Comparison of ENCODE assay signal across 20 mouse cellular contexts in the genomic region with DNA sequence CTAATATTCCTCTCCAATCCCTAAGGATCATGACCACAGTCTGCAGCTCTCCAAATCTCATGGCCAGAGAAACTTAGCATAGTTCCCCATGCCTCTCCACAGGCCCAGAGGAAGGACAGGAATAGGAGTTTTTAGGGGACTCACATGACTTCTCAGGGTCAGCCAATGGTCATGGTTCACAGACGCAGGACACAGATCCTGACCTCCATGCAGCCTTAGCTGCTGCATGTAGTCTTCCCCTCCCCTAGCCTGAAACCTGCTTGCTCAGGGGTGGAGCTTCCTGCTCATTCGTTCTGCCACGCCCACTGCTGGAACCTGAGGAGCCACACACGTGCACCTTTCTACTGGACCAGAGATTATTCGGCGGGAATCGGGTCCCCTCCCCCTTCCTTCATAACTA. TPM values are rescaled to one million over a fixed set of nuclear protein-coding genes. Genes with fewer than 3 reads are reported as not detected.
"Had no signal": no experiment of that assay in that cellular context is flagged by ENCODE, and none has a peak within 500 bp of the region (broad histone marks: within the 10 kb centered on the region; RNA-seq: fewer than 3 reads in every experiment).

No protein-coding gene starts in this region.

RNA-seq across cellular contexts. Expression of gene Gm7358, which starts 34.8 kb away (rescaled TPM):
- total RNA-seq: layer of hippocampus, adult 2 months; layer of hippocampus, postnatal 25 days; left cerebral cortex, adult 18-20 months; left cerebral cortex, postnatal 25 days; monocyte, adult 5-6 weeks; neutrophil, adult 5-6 weeks had no signal
- polyA plus RNA-seq: intestine, postnatal 0 days; kidney, embryonic 16.5 days; large intestine, adult 2 months; limb, embryonic 11.5 days; limb, embryonic 14.5 days; liver, embryonic 15.5 days; lung, embryonic 15.5 days; midbrain, embryonic 10.5 days; midbrain, embryonic 13.5 days; midbrain, embryonic 16.5 days; myocyte; neural tube, embryonic 13.5 days; stomach, embryonic 15.5 days; thymus, postnatal 0 days had no signal
